Mouse (Mus musculus): ENCODE measurements at regions not wholly inside any gene's neighbourhood (a gene's known extent, or its start where the extent isn't known, plus 50 kb on each side); places are given as distances from the start of the nearest gene placed in this dataset.

GRCm38 (mm10) chr7:71873817-71874216 lies 432.6 kb downstream of the Mctp2 start:
- Histone ChIP-seq H3K4me1 (replicated peaks) (no peaks in the 10 kb centered on the region), H3K9ac (no peak overlapping the region), H3K9me3 (no peaks in the 10 kb centered on the region), H3K4me2 (no peak overlapping the region), H3K27me3 (no peaks in the 10 kb centered on the region), H3K36me3 (no peaks in the 10 kb centered on the region), H3K4me3 (no peak overlapping the region), H3K27ac (no peak overlapping the region)
- no peak for ATAC-seq (ENCODE audit: low FRiP score)
- 89% methylated on average over 5 of the region's 5 CpGs for WGBS

DNA sequence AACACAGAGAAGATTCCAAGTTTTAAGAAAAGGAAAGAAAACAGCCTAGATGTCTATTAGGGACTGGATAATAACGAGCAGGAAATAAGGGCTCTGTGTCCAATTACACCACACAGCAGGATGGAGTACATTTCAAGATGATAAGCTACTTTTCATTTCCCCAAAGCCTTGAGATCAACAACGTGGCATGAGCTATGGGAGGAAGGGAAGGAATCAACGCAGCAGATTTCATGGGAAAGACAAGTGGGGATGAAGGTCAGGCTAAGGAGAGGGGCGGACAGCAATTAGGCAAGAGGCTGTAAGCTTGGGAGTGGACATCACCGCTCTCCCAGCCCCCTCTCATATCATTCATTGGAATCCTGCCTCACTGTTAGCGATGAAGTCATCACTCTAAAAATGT lies 433.5 kb downstream of the Mctp2 start:
- Histone ChIP-seq H3K4me2 (no peak overlapping the region), H3K4me1 (replicated peaks) (no peaks in the 10 kb centered on the region), H3K27me3 (0 out of 2 replicates have a peak, but pooled peaks cover 6% of the 10 kb centered on the region), H3K9ac (no peak overlapping the region), H3K36me3 (no peaks in the 10 kb centered on the region), H3K4me3 (no peak overlapping the region), H3K9me3 (no peaks in the 10 kb centered on the region), H3K27ac (no peak overlapping the region)
- ATAC-seq (ENCODE audit: low FRiP score) = no peak
- WGBS = 82% methylated on average over 6 of the region's 6 CpGs

GRCm38 (mm10) chr7:71867090-71867489 lies 439.3 kb downstream of the Mctp2 start:
- 0 out of 2 replicates have a peak, but pooled peaks have one; percentile 76 for ATAC-seq (ENCODE audit: low FRiP score)

DNA sequence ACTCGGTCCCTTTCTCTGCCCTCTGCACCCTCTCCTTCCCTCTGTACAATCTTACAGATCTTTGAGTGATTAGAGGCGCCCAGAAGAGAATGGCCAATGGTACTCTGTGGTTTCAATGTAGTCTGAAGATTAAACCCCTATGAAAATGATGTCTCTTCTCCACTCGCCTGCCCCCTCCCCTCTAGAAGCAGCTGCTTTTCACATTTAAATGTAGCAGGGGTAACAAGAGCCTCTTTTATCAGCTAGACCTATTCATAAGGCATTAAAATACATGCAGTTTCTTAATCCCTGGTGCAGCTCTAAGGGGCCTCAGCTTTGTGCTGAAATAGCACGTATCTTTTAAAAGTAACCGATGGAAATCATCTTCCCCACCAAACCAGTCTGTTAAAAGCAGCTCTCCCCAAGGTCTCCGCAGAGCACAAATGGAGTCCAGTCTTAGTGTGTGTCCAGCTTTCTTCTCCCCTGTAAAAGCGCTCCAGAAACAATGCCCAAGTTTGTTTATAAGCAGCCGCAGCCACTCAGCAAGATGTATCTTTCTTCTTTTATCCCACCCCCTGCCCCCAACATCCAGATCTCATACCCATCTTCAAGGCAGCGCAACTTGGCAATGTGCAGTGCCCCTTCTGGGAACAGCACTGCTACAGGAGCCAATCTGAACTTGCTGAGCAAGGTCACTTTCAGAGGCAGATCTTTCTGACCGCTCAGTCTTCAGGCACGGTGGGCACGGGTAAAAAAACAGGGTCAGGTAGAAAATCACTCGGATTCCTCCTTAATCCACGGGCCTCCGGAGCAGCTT lies 440.8 kb downstream of the Mctp2 start:
- Histone ChIP-seq H3K36me3 (no peaks in the 10 kb centered on the region), H3K9ac (no peak overlapping the region), H3K4me1 (replicated peaks) (peaks cover 14% of the 10 kb centered on the region), H3K9me3 (no peaks in the 10 kb centered on the region), H3K4me3 (no peak overlapping the region), H3K4me2 (peak overlapping the region; percentile 26; the same call in 1 of the 2 replicates), H3K27ac (no peak overlapping the region), H3K27me3 (0 out of 2 replicates have a peak, but pooled peaks cover 17% of the 10 kb centered on the region)
- no peak for ATAC-seq (ENCODE audit: low FRiP score)
- WGBS = 19% methylated on average over 15 of the region's 15 CpGs

More at GRCm38 (mm10) chr7:71867090-71867489, 439.3 kb downstream of the Mctp2 start:
- no peak overlapping the region for H3K4me2 ChIP-seq
- peaks cover 14% of the 10 kb centered on the region for H3K4me1 ChIP-seq (replicated peaks)
- no peak overlapping the region for H3K27ac ChIP-seq
- no peaks in the 10 kb centered on the region for H3K9me3 ChIP-seq
- H3K4me3 ChIP-seq = no peak overlapping the region
- 0 out of 2 replicates have a peak, but pooled peaks cover 10% of the 10 kb centered on the region for H3K27me3 ChIP-seq
- no peaks in the 10 kb centered on the region for H3K36me3 ChIP-seq
- 11% methylated on average over 3 of the region's 3 CpGs for WGBS
- no peak overlapping the region for H3K9ac ChIP-seq

DNA sequence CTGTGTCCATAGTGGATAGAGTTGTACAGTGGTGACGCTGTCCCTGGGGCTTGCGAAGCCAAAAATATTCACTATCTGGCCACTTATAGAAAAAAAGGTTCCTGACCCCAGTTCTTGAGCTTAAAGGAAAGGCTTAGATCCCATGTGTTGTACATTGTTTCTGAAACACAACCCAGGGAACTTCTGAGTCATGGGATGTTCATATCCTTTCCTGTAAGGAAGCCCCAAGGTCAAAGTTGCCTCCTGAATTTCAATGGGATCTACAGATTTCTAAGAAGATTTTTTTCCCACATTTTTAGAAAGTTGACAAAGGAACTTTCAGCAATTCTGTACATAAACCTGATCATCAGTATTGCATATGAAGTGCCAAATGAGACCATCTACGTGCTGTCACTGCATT lies 453.5 kb downstream of the Mctp2 start:
- no peak overlapping the region for H3K9ac ChIP-seq
- H3K4me3 ChIP-seq = no peak overlapping the region
- no peaks in the 10 kb centered on the region for H3K4me1 ChIP-seq (replicated peaks)
- H3K9me3 ChIP-seq = no peaks in the 10 kb centered on the region
- no peak overlapping the region for H3K27ac ChIP-seq
- WGBS = 85% methylated on average over 3 of the region's 3 CpGs
- no peaks in the 10 kb centered on the region for H3K36me3 ChIP-seq
- no peak overlapping the region for H3K4me2 ChIP-seq
- no peaks in the 10 kb centered on the region for H3K27me3 ChIP-seq
- ATAC-seq (ENCODE audit: low FRiP score) = no peak

- Histone ChIP-seq H3K9ac (no peak overlapping the region), H3K27me3 (no peaks in the 10 kb centered on the region), H3K4me3 (no peak overlapping the region), H3K4me2 (no peak overlapping the region), H3K9me3 (no peaks in the 10 kb centered on the region), H3K4me1 (replicated peaks) (no peaks in the 10 kb centered on the region), H3K27ac (no peak overlapping the region), H3K36me3 (no peaks in the 10 kb centered on the region)
- no peak for ATAC-seq (ENCODE audit: low FRiP score)
- WGBS = 70% methylated on average over 6 of the region's 6 CpGs
Observed at GRCm38 (mm10) chr7:71849174-71849573, 457.2 kb downstream of the Mctp2 start.

DNA sequence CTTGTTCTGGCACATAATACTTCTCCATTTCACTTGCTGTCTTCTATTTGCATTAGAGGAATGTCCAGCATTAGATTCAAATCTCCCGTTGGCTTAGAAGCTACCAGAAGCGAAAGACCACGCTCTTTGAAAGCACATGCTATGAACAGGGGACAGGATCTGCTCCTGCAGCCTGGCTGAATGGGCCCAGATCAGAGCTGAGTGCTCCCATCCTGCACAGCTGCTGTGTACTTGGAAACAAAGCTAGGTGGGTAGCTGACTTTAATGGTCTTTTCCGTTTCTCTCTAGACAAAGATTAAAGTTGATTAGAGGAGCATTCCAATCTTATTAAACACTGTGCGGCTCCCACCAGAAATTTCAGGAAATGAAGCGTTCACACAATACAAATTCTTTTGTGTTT lies 468.6 kb downstream of the Mctp2 start:
- Histone ChIP-seq H3K27ac (peak overlapping the region; percentile 55), H3K4me2 (no peak overlapping the region), H3K36me3 (no peaks in the 10 kb centered on the region), H3K9ac (no peak overlapping the region), H3K9me3 (no peaks in the 10 kb centered on the region), H3K4me1 (replicated peaks) (peaks cover 7% of the 10 kb centered on the region; the same call in 1 of the 2 replicates), H3K27me3 (no peaks in the 10 kb centered on the region), H3K4me3 (no peak overlapping the region)
- 65% methylated on average over 6 of the region's 6 CpGs for WGBS
- no peak for ATAC-seq (ENCODE audit: low FRiP score)

GRCm38 (mm10) chr7:71831790-71832525 lies 474.4 kb downstream of the Mctp2 start:
- no peaks in the 10 kb centered on the region for H3K27me3 ChIP-seq
- H3K36me3 ChIP-seq = no peaks in the 10 kb centered on the region
- WGBS = 88% methylated on average over 3 of the region's 3 CpGs
- no peak overlapping the region for H3K4me3 ChIP-seq
- no peak overlapping the region for H3K4me2 ChIP-seq
- H3K9ac ChIP-seq = no peak overlapping the region
- no peaks in the 10 kb centered on the region for H3K9me3 ChIP-seq
- ATAC-seq (ENCODE audit: low FRiP score) = no peak
- H3K27ac ChIP-seq = no peak overlapping the region
- no peaks in the 10 kb centered on the region for H3K4me1 ChIP-seq (replicated peaks)

DNA sequence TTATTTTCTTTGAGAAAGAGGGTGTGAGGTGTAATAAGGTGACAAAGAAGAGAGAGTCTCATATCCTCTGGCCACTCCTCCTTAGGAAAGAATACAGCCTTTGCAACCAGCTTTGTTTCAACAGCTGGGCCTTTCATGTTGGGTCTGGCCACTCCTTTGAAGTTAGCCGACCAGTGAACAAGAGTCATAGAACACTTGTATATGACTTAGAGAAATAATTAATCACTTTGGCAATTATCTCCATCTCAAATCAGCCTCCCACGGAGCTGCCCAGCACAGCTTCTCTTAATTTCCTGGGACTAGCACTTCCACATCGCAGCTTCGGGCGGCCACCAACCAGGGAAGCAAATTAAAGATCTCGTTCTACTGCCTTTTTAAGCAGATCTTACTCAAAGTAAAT lies 476.8 kb downstream of the Mctp2 start:
- 37% methylated on average over 6 of the region's 6 CpGs for WGBS
- Histone ChIP-seq H3K27ac (no peak overlapping the region), H3K36me3 (no peaks in the 10 kb centered on the region)

DNA sequence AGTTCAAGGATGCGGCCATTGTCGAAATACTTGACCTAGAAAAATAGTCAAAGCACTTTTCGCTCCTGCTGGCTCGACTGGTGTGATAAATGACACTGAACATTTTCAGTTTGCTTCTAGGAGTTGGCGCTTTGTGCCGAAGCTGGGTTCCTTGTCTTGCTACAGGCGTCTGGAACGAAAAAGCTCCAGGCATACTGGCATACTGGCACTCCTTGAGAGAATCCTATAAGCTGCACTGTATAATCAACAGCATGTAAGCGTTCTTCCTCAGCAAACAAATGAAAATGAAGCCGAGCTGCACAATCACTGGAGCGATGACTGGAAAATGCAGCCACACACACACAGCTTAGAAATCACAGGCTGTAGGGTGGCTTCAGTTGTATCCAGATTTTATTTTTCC lies 464.9 kb upstream of the Gm10295 start:
- ATAC-seq (ENCODE audit: low FRiP score) = no peak
- Histone ChIP-seq H3K9ac (no peak overlapping the region; the same call in 1 of the 2 replicates), H3K27me3 (no peaks in the 10 kb centered on the region), H3K4me3 (no peak overlapping the region), H3K36me3 (no peaks in the 10 kb centered on the region), H3K4me1 (replicated peaks) (no peaks in the 10 kb centered on the region), H3K9me3 (no peaks in the 10 kb centered on the region), H3K4me2 (no peak overlapping the region), H3K27ac (no peak overlapping the region)
- WGBS = 71% methylated on average over 11 of the region's 11 CpGs

More for the DNA sequence above, 476.8 kb downstream of the Mctp2 start:
- Histone ChIP-seq H3K9ac (no peak overlapping the region), H3K9me3 (no peaks in the 10 kb centered on the region), H3K4me1 (replicated peaks) (no peaks in the 10 kb centered on the region), H3K4me3 (no peak overlapping the region), H3K4me2 (no peak overlapping the region), H3K27me3 (no peaks in the 10 kb centered on the region)
- no peak for ATAC-seq (ENCODE audit: low FRiP score)

- Histone ChIP-seq H3K4me3 (no peak overlapping the region), H3K27ac (no peak overlapping the region), H3K9ac (no peak overlapping the region), H3K9me3 (no peaks in the 10 kb centered on the region), H3K4me2 (no peak overlapping the region), H3K36me3 (no peaks in the 10 kb centered on the region), H3K27me3 (no peaks in the 10 kb centered on the region), H3K4me1 (replicated peaks) (peaks cover 4% of the 10 kb centered on the region; the same call in 1 of the 2 replicates)
- 22% methylated on average over 7 of the region's 7 CpGs for WGBS
- ATAC-seq (ENCODE audit: low FRiP score) = no peak
Observed at GRCm38 (mm10) chr7:71794201-71794600, 442.9 kb upstream of the Gm10295 start.

DNA sequence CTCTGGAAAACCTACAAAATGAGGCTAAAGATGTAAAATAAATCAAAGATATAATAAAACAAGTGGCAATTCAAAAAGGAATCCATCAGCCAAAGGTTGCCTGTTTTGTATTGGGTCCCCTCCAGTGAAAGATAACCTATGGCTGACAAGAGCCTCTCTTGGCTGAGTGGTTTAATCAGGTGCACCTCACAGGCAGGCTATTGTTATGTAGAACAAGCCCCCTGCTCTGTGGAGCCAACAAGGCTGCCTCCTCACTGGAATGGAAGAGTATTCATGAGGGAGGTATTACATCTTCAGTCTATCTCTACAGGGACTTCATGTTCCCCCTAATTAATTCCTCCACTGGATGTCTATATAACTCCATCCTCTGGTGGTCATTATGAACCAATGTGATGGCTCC lies 437.1 kb upstream of the Gm10295 start:
- H3K4me1 ChIP-seq (replicated peaks) = no peaks in the 10 kb centered on the region
- H3K36me3 ChIP-seq = no peaks in the 10 kb centered on the region
- H3K4me3 ChIP-seq = no peak overlapping the region
- H3K9me3 ChIP-seq = no peaks in the 10 kb centered on the region
- no peak overlapping the region for H3K27ac ChIP-seq
- H3K27me3 ChIP-seq = no peaks in the 10 kb centered on the region
- no peak overlapping the region for H3K9ac ChIP-seq
- no peak for ATAC-seq (ENCODE audit: low FRiP score)
- no peak overlapping the region for H3K4me2 ChIP-seq

Data from hindbrain, embryonic 13.5 days (tissue).